In genomic region chr5:143253881-143254486, GRCm38 (mm10) we compare ENCODE assay signal across 8 mouse cellular contexts. TPM values are rescaled to one million over a fixed set of nuclear protein-coding genes. Genes with fewer than 3 reads are reported as not detected.
A peak's percentile ranks its signal among the peaks of the same experiment; 100 is the strongest.
DNase-seq lines count a peak whose midpoint lies in the region; ATAC-seq and TF ChIP-seq lines count a peak whose summit lies in the region.

No protein-coding gene starts in this region.

- WGBS in lung, postnatal 0 days = 8% methylated on average over 57 of the region's 81 CpGs
- 8% methylated on average over 79 of the region's 81 CpGs for WGBS in hindbrain, embryonic 16.5 days
- WGBS in midbrain, embryonic 15.5 days = 7% methylated on average over 81 of the region's 81 CpGs

- H3K36me3 ChIP-seq in lung, postnatal 0 days (ENCODE audit: insufficient read depth, low read length) = no peaks in the 10 kb centered on the region; the same call in 1 of the 2 replicates
- H3K36me3 ChIP-seq in hindbrain, embryonic 16.5 days (ENCODE audit: control insufficient read depth, insufficient read depth, low read length) = peaks cover 37% of the 10 kb centered on the region
- peaks cover 28% of the 10 kb centered on the region for H3K36me3 ChIP-seq in midbrain, embryonic 15.5 days (replicated peaks)

- peak; percentile 16; the same call in 1 of the 2 replicates for ATAC-seq in lung, postnatal 0 days
- ATAC-seq in hindbrain, embryonic 16.5 days = 0 out of 2 replicates have a peak, but pooled peaks have one; percentile 2
- no peak for ATAC-seq in midbrain, embryonic 15.5 days (replicated peaks)

- H3K4me2 ChIP-seq in lung, postnatal 0 days (replicated peaks; ENCODE audit: low read depth, low read length) = peak overlapping the region; percentile 65
- peak overlapping the region; percentile 56 for H3K4me2 ChIP-seq in hindbrain, embryonic 16.5 days (ENCODE audit: low read length)
- peak overlapping the region; percentile 39 for H3K4me2 ChIP-seq in midbrain, embryonic 15.5 days

- DNase-seq in cerebellum, adult 11-12 months = peak; percentile 70
- DNase-seq in cerebellum, adult 11 months = no peak
- DNase-seq in lung, postnatal 0 days (ENCODE audit: low spot score) = no peak
- no peak for DNase-seq in lung, postnatal 14 days
- no peak for DNase-seq in urinary bladder, postnatal 10 days (ENCODE audit: low spot score)
- DNase-seq in c-Kit-positive CD71-positive TER-119-positive erythroid progenitor cells, embryonic 14.5 days (ENCODE audit: low spot score) = no peak

- H3K9ac ChIP-seq in lung, postnatal 0 days (replicated peaks; ENCODE audit: low read depth) = no peak overlapping the region
- peak overlapping the region; percentile 52 for H3K9ac ChIP-seq in hindbrain, embryonic 16.5 days (ENCODE audit: low read depth, low read length)
- no peak overlapping the region for H3K9ac ChIP-seq in midbrain, embryonic 15.5 days

- H3K27ac ChIP-seq in lung, postnatal 0 days (ENCODE audit: low read length) = no peak overlapping the region
- H3K27ac ChIP-seq in hindbrain, embryonic 16.5 days (ENCODE audit: low read depth, low read length) = no peak overlapping the region
- H3K27ac ChIP-seq in midbrain, embryonic 15.5 days = no peak overlapping the region

- H3K9me3 ChIP-seq in lung, postnatal 0 days (ENCODE audit: low read length) = no peaks in the 10 kb centered on the region
- H3K9me3 ChIP-seq in hindbrain, embryonic 16.5 days (ENCODE audit: control insufficient read depth, low read length) = peaks cover 2% of the 10 kb centered on the region; the same call in 1 of the 2 replicates
- H3K9me3 ChIP-seq in midbrain, embryonic 15.5 days = no peaks in the 10 kb centered on the region

- peaks cover 47% of the 10 kb centered on the region for H3K27me3 ChIP-seq in lung, postnatal 0 days (replicated peaks; ENCODE audit: insufficient read depth, low read length)
- peaks cover 28% of the 10 kb centered on the region for H3K27me3 ChIP-seq in hindbrain, embryonic 16.5 days (replicated peaks; ENCODE audit: control insufficient read depth, insufficient read depth, low read length)
- H3K27me3 ChIP-seq in midbrain, embryonic 15.5 days (replicated peaks) = peaks cover 50% of the 10 kb centered on the region

- peaks cover 8% of the 10 kb centered on the region; the same call in 1 of the 2 replicates for H3K4me1 ChIP-seq in lung, postnatal 0 days (ENCODE audit: insufficient read depth, low read depth, low read length)
- peaks cover 17% of the 10 kb centered on the region for H3K4me1 ChIP-seq in hindbrain, embryonic 16.5 days (ENCODE audit: control insufficient read depth, insufficient read depth, low read depth, low read length)
- H3K4me1 ChIP-seq in midbrain, embryonic 15.5 days = peaks cover 14% of the 10 kb centered on the region

- no peak for TF ChIP-seq CTCF in lung, postnatal 0 days (IDR thresholded peaks at IDR 0.05)

- no peak for TF ChIP-seq EP300 in lung, postnatal 0 days (IDR thresholded peaks at IDR 0.05)

- H3K4me3 ChIP-seq in lung, postnatal 0 days (ENCODE audit: low read depth, low read length) = peak overlapping the region; percentile 35
- H3K4me3 ChIP-seq in hindbrain, embryonic 16.5 days (ENCODE audit: low read length) = peak overlapping the region; percentile 30
- peak overlapping the region; percentile 25 for H3K4me3 ChIP-seq in midbrain, embryonic 15.5 days

RNA-seq across cellular contexts. Expression of gene Zfp316, which starts 15.8 kb away (rescaled TPM):
- 1.4 and 1.6 TPM in 2 replicates for polyA plus RNA-seq in lung, postnatal 0 days (2015; fragmentation: Nextera tagmentation; extraction: Ambion mirVana)
- 3.3 and 7.2 TPM in 2 replicates for polyA plus RNA-seq in hindbrain, embryonic 16.5 days (2015; fragmentation: Nextera tagmentation; extraction: Ambion mirVana)
- polyA plus RNA-seq in midbrain, embryonic 15.5 days (2015; fragmentation: Nextera tagmentation; extraction: Ambion mirVana) = 14.0 and 15.0 TPM in 2 replicates

RNA-seq across cellular contexts. Expression of gene Zfp12, which starts 19.0 kb away (rescaled TPM):
- 6.7 and 7.5 TPM in 2 replicates for polyA plus RNA-seq in lung, postnatal 0 days (2015; fragmentation: Nextera tagmentation; extraction: Ambion mirVana)
- polyA plus RNA-seq in hindbrain, embryonic 16.5 days (2015; fragmentation: Nextera tagmentation; extraction: Ambion mirVana) = 16.4 and 20.5 TPM in 2 replicates
- 22.5 and 22.8 TPM in 2 replicates for polyA plus RNA-seq in midbrain, embryonic 15.5 days (2015; fragmentation: Nextera tagmentation; extraction: Ambion mirVana)

RNA-seq across cellular contexts. Expression of gene Spdye4a, which starts 27.3 kb away (rescaled TPM):
- not detected in 2 replicates for polyA plus RNA-seq in lung, postnatal 0 days (2015; fragmentation: Nextera tagmentation; extraction: Ambion mirVana)
- polyA plus RNA-seq in hindbrain, embryonic 16.5 days (2015; fragmentation: Nextera tagmentation; extraction: Ambion mirVana) = not detected in 2 replicates
- polyA plus RNA-seq in midbrain, embryonic 15.5 days (2015; fragmentation: Nextera tagmentation; extraction: Ambion mirVana) = not detected in 2 replicates

RNA-seq across cellular contexts. Expression of gene Zfp853, which starts 39.4 kb away (rescaled TPM):
- polyA plus RNA-seq in lung, postnatal 0 days (2015; fragmentation: Nextera tagmentation; extraction: Ambion mirVana) = 0.08 TPM in 1 of 2 replicates, not detected in the other
- polyA plus RNA-seq in hindbrain, embryonic 16.5 days (2015; fragmentation: Nextera tagmentation; extraction: Ambion mirVana) = 0.16 and 0.31 TPM in 2 replicates
- 0.19 and 0.34 TPM in 2 replicates for polyA plus RNA-seq in midbrain, embryonic 15.5 days (2015; fragmentation: Nextera tagmentation; extraction: Ambion mirVana)
